Mouse (Mus musculus): ENCODE data around the gene Popdc3.

DNA sequence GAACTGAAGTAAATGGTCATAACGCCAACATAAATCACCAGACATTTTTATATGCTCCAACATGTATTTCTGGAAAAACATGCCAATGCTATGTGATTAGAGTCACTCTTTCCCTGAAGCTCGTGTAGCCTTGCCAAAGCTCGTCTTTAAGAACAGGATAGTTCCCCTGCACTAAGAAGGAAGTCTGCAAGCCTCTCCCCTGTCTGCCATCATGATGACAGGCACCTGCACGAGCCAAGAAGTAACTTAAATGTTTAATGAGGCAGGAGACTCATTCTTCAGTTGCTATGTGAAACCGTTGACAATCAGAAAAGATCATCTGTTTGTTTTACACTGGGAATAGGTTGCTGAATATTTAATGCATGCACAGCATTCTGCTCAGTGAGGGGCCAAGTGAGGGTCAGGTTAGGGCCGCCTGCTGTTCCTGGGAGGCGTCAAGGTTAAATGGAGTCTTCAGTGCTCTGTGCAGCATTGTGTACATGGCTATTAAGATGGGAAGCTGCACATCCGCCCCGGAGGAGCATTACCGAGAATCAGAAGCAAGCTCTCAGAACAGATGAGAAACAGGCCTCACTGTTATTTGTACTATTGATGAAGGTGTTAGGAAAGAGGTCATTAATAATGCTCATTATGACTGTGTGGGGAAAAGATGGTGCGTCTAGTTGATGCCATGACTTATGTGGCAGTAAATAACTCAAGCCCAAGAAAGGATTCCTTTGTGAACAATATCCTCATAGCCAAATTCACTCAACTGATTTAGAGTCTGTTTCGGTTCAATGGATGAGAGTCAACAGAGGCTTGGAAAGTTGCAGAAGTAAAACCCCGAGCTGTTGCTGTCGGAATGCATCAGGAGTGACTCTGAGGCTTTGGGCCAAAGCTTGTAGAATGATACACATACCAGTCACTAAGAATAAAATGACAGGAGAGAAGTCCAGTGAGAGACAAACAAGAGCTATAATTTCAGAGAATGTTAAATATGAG, 15.7 kb downstream of the Popdc3 start:
- TF ChIP-seq CTCF (conservative IDR thresholded peaks at IDR 0.05; ENCODE audit: low read length), result no peak
- peak; percentile 71 for TF ChIP-seq NANOG (IDR thresholded peaks at IDR 0.05; ENCODE audit: borderline replicate concordance, low read length)

Data from E14TG2a.4 (cell line).